Mouse (Mus musculus) spleen, adult 18-20 months (tissue): Measurements from ENCODE around the gene Olfr812.
"Not testable (repeated sequence)": the region's sequence is repeated elsewhere in the genome, so short reads cannot be mapped to it uniquely, and the experiment has no call there.

ENCODE experiments used
- DNase-seq, 2 experiments: peaks; one replicate each; pipeline ENCODE4 v3.0.0; 2022; ENCODE audit warnings: mixed read lengths in 2 of 2

Gene Olfr812

DNA sequence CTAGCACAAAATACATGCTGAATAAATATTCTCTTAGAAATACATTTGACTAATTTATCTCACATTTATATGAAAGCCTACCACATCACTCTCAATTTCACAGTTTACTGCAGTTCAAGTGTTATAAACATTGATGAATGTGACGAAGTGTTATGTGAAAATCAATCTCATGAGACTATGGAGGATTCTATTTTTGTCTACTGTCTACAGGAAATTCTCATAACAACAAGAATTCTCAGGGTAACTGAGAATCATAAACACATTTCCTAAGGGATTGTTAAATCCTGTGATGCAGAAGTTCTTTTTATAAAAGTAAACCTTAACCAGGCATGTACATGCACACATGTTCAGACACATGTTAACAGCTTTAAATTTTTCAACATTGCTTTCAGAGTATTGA is at the start of gene Olfr812:
Olfr812 (minus strand) TSS at position 101 of the 400 bp plus-strand sequence.
- no peak for DNase-seq

DNA sequence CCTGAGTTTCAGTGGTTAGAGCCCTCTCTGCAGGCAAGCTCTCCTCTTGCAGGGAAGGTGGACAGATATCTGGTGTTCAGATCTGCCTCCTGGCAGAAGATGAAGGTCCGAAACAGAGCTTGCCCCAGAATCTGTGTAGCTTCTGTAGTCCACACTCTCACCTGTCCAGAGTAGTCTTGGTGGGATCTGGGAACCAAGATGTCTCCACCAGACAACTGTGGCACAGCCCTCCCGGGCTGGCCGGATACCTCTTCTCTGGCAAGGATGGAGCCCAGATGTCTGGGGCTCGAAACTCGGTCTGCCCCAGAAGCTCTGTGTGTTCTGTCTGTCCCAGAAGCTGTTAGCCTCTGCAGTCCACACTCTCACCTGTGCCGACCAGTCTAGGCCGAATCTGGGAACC is 40.0 kb upstream of the Olfr812 start:
- DNase-seq, result no peak

DNA sequence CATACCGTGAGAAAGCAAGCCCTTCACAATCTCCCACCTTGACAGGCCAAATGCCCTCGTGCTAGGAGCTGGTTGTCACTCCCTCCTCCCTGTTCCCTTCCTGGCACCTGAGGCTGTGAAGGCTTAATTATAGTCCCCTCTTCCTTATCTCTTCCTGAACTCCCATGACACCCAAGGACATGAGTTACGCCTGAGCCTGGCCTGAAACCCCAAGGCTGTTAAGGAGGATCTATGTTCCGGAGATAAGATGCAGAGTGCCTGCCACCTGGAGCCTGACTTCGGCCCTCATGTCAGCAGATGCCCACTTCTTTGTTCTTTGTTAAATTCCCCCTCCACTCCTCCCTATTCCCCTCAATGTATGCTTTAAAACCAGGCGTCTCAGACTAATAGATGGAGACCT is 39.6 kb upstream of the Olfr812 start:
- DNase-seq, result not testable (repeated sequence)

DNA sequence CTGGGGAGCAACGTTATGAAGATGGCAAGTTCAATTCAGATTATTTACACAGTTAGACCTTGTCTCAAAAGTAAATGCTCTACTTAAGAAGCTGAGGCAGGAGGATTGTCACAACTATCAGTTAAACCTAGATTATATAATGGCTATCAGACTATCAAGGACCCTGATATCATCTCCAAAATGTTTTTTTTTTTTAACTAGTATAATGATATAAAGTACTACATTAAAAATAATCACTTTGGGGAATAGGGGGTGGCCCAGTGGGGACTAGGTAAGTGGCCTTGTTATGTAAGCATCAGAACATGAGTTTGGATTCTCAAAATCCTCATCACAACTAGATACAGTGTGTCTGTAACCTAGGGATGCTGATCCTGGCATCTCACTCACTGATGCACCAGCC is 33.9 kb upstream of the Olfr812 start, which contains the start of gene Olfr814:
Olfr814 (minus strand) TSS at position 101 of the 400 bp plus-strand sequence.
- not testable (repeated sequence) for DNase-seq

DNA sequence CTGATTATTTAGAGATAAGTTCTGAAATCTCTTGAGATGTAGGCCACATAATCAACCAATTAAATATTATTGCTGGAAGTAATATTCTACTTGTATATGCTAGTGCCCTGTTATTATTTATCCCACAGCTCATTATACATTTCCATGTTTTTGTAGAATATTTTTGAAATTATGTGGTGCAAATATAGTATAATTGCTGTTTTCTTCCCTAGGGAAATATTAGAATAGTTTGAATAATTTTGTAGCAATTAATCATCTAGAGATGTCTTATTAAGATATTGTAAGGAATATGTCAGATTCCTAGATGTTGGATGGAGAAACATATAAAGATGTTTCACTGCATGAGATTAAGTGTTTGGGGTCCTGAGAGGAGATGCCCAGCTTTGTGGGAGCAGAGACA is 9.2 kb upstream of the Olfr812 start, which contains the start of gene Olfr813:
Olfr813 (plus strand) TSS at position 301 of the 400 bp plus-strand sequence.
- no peak for DNase-seq

DNA sequence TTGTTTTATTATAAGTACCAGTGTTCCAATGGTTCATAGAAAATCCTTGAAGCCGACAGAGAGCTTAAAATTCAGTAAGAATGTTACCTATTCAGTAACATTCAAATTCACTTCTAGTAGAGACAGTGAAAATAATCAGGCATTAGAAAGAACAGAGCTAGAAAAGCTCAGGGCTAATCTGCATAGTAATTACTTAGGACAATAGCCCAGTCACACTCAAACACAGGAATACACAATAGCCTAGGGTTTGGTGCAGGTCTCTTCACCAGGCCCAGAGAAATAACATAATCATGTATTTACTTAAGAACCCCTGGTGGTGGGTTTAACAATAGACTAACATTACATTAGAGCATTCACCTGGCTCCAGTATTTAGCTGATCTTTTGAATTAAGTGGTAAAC is 1.4 kb upstream of the Olfr812 start:
- no peak for DNase-seq

DNA sequence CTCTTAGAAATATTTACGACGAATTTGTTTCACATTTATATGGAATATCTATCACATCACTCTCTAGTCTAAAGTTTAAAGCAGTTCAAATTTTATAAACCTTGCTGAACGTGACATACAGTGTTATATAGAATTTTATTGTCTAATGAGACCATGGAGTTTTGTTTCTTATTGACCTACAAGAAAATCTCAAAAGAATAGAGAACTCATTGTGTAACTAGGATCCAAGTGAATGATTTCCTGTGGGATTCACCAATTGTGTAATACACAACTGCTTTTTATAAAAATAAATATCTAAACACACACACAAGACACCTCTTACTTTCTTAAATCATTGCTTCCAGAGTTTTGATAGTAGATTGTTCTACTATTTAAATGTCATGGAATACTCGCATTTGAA is 41.6 kb downstream of the Olfr812 start, which contains the start of gene Olfr811:
Olfr811 (minus strand) TSS at position 101 of the 400 bp plus-strand sequence.
- DNase-seq, result no peak

DNA sequence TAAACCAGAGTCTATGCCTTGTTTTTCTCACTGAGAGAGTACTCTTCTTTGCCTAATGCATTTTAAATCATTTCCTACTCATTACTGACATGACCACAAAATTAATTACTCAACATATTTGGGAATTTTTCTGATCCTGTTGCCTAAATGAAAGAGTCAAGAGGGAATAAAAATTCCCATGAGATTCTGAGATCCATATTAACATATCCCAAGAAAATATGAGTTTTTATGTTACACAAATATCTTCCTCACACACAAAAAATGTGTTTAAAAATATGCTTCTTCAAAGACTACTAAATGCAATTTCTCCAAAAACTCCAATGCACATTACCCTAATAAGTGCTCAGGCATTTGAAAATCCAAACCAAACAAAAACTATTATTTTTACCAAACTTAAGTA is 51.1 kb downstream of the Olfr812 start, which contains the start of gene Olfr810:
Olfr810 (minus strand) TSS at position 101 of the 400 bp plus-strand sequence.
- DNase-seq, result no peak
